Mouse (Mus musculus) forebrain, embryonic 14.5 days (tissue): ENCODE data around the gene Gm765. TPM values are rescaled to one million over a fixed set of nuclear protein-coding genes. Genes with fewer than 3 reads are reported as not detected.

Source experiments
- ATAC-seq: fragments of 200-750 bp; cut with Nextera tagmentation; 2 replicates; pipeline ENCODE4 v1.8.0; 2017; ENCODE audit warnings: mild to moderate bottlenecking, moderate library complexity
- DNase-seq: peaks from one replicate; pipeline ENCODE4 v3.0.0-alpha.2; 2015; ENCODE audit warnings: low spot score
- H3K27ac ChIP-seq: fragments of 300-500 bp; sonication (generic); 2 replicates; pipeline ENCODE4 v1.5.1; 2014; ENCODE audit warnings: low read depth, mild to moderate bottlenecking, control low read depth, low read length, moderate library complexity
- H3K27me3 ChIP-seq: fragments of 300-500 bp; sonication (generic); replicated peaks from 2 replicates; pipeline ENCODE4 v1.6.1; 2014; ENCODE audit warnings: low read length, control low read depth, mixed read lengths; ENCODE audit not compliant: control insufficient read depth, insufficient read depth
- H3K36me3 ChIP-seq: fragments of 300-500 bp; sonication (generic); 2 replicates; pipeline ENCODE4 v1.6.1; 2014; ENCODE audit warnings: low read length, control low read depth; ENCODE audit not compliant: control insufficient read depth, insufficient read depth
- H3K4me1 ChIP-seq: fragments of 300-500 bp; sonication (generic); 2 replicates; pipeline ENCODE4 v1.6.1; 2014; ENCODE audit warnings: antibody characterized with exemption, low read length, control low read depth; ENCODE audit not compliant: control insufficient read depth, insufficient read depth
- H3K4me2 ChIP-seq: fragments of 300-500 bp; sonication (generic); 2 replicates; pipeline ENCODE4 v1.6.1; 2014; ENCODE audit warnings: mild to moderate bottlenecking, control low read depth, low read length
- H3K4me3 ChIP-seq: fragments of 300-500 bp; sonication (generic); 2 replicates; pipeline ENCODE4 v1.5.1; 2014; ENCODE audit warnings: low read depth, low read length, control low read depth
- H3K9ac ChIP-seq: fragments of 300-500 bp; sonication (generic); 2 replicates; pipeline ENCODE4 v1.6.1; 2014; ENCODE audit warnings: mild to moderate bottlenecking, low read length, control low read depth, moderate library complexity
- H3K9me3 ChIP-seq: fragments of 300-500 bp; sonication (generic); replicated peaks from 2 replicates; pipeline ENCODE4 v1.6.1; 2016; ENCODE audit warnings: low read length, control low read depth, mixed read lengths; ENCODE audit not compliant: control insufficient read depth
- WGBS: fragments of 180-500 bp; shearing (Covaris S2); extraction: QIAGEN DNeasy Blood & Tissue Kit; methylation state at CpG from one replicate; pipeline ENCODE4 v1.1.7; 2014; 5-methylcytosine and 5-hydroxymethylcytosine counted together
- polyA plus RNA-seq: library from polyadenylated mRNA; unstranded; fragments of >200 nt; fragmentation: Nextera tagmentation; extraction: Ambion mirVana; gene quantifications from 2 replicates; pipeline ENCODE4 v1.2.1, GENCODE M21; 2014

Gm765 gene
- not detected in 2 replicates for polyA plus RNA-seq

GRCm38 (mm10) chr6:98342654-98343053 lies at the start of gene Gm765:
TSS of gene Gm765 (minus strand) at chr6:98342754.
- no peaks in the 10 kb centered on the region for H3K4me1 ChIP-seq
- no peaks in the 10 kb centered on the region for H3K9me3 ChIP-seq
- no peaks in the 10 kb centered on the region for H3K27me3 ChIP-seq
- no peak for DNase-seq
- no peak within 1 kb of the TSS for H3K27ac ChIP-seq
- H3K36me3 ChIP-seq: no peaks in the 10 kb centered on the region
- no peak for ATAC-seq
- H3K9ac ChIP-seq: no peak within 1 kb of the TSS
- no peak within 1 kb of the TSS for H3K4me2 ChIP-seq
- H3K4me3 ChIP-seq: no peak within 1 kb of the TSS
- WGBS: 80% methylated on average over 5 of the region's 5 CpGs

DNA sequence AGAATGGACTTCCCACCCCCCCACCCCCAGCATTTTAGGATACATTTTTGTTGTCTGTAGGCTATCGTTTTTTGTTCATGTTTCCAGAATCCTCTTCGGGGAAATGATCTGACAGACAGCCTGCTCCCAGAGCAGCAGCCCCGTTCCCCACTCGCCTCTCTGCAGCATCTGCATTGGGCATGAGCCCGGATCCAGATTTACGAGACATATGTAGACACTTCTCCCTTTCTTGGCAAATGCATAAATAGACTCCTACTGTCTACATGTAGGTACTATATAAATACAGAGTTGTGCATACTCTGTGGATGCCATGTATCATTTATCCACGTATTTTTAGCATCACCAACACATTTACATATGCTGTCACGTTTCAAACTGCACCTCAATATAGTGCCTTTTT lies 42.9 kb upstream of the Gm765 start:
- DNase-seq (peak; percentile 69), ATAC-seq (peak; percentile 42; the same call in 1 of the 2 replicates)
- H3K27me3 ChIP-seq: no peaks in the 10 kb centered on the region
- H3K9ac ChIP-seq: no peak overlapping the region
- 71% methylated on average over 8 of the region's 8 CpGs for whole genome bisulfite sequencing
- no peaks in the 10 kb centered on the region for H3K4me1 ChIP-seq
- H3K4me2 ChIP-seq: no peak overlapping the region
- no peak overlapping the region for H3K4me3 ChIP-seq
- no peaks in the 10 kb centered on the region for H3K36me3 ChIP-seq
- no peak overlapping the region for H3K27ac ChIP-seq
- no peaks in the 10 kb centered on the region for H3K9me3 ChIP-seq

- Histone ChIP-seq H3K9me3 (no peaks in the 10 kb centered on the region), H3K4me3 (no peak overlapping the region), H3K27ac (no peak overlapping the region), H3K4me1 (no peaks in the 10 kb centered on the region), H3K9ac (no peak overlapping the region), H3K4me2 (no peak overlapping the region; the same call in 1 of the 2 replicates), H3K36me3 (no peaks in the 10 kb centered on the region), H3K27me3 (no peaks in the 10 kb centered on the region)
- peak; percentile 69 for DNase-seq
- WGBS: 16% methylated on average over 8 of the region's 8 CpGs
- ATAC-seq: no peak
These were observed 41.9 kb upstream of the Gm765 start for GRCm38 (mm10) chr6:98384431-98384830.

GRCm38 (mm10) chr6:98383411-98383810 lies 40.9 kb upstream of the Gm765 start:
- H3K27ac ChIP-seq: no peak overlapping the region
- H3K4me2 ChIP-seq: no peak overlapping the region
- DNase-seq: peak; percentile 86
- H3K27me3 ChIP-seq: no peaks in the 10 kb centered on the region
- no peaks in the 10 kb centered on the region for H3K4me1 ChIP-seq
- no peak overlapping the region for H3K9ac ChIP-seq
- no peak overlapping the region for H3K4me3 ChIP-seq
- WGBS: 29% methylated on average over 6 of the region's 6 CpGs
- H3K9me3 ChIP-seq: no peaks in the 10 kb centered on the region
- no peaks in the 10 kb centered on the region for H3K36me3 ChIP-seq
- peak; percentile 52; the same call in 1 of the 2 replicates for ATAC-seq

GRCm38 (mm10) chr6:98366199-98366598 lies 23.6 kb upstream of the Gm765 start:
- H3K27ac ChIP-seq: no peak overlapping the region
- DNase-seq (no peak), ATAC-seq (no peak)
- H3K4me1 ChIP-seq: no peaks in the 10 kb centered on the region
- H3K9ac ChIP-seq: no peak overlapping the region
- no peaks in the 10 kb centered on the region for H3K36me3 ChIP-seq
- 86% methylated on average over 4 of the region's 4 CpGs for WGBS
- H3K4me3 ChIP-seq: no peak overlapping the region
- no peaks in the 10 kb centered on the region for H3K27me3 ChIP-seq
- H3K4me2 ChIP-seq: no peak overlapping the region
- no peaks in the 10 kb centered on the region for H3K9me3 ChIP-seq

GRCm38 (mm10) chr6:98355271-98355670 lies 12.7 kb upstream of the Gm765 start:
- Histone ChIP-seq H3K27me3 (no peaks in the 10 kb centered on the region), H3K4me2 (no peak overlapping the region), H3K9me3 (no peaks in the 10 kb centered on the region), H3K36me3 (no peaks in the 10 kb centered on the region), H3K4me3 (no peak overlapping the region), H3K27ac (no peak overlapping the region), H3K9ac (no peak overlapping the region), H3K4me1 (no peaks in the 10 kb centered on the region)
- ATAC-seq (no peak), DNase-seq (peak; percentile 54)
- 75% methylated on average over 5 of the region's 5 CpGs for WGBS

DNA sequence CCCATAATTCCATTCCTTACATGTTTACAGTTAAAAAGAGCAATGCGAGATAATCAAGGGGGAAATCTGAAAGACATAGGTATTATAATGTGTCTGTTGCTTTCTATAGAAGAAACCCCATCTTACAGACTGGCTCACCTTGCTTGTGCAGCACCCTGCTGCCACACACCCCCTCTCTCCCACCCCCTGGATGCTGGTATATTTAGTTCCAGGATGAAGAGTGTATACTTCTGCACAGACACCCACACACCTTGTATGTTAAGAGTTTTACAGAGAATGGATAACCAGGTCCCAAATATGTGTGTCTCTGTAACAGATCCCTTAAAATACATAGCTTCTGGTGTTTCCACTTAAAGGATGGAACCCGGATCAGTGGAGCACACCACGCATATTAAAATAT lies 10.7 kb upstream of the Gm765 start:
- WGBS: 93% methylated on average over 3 of the region's 3 CpGs
- DNase-seq (no peak), ATAC-seq (no peak)
- H3K36me3 ChIP-seq: no peaks in the 10 kb centered on the region
- H3K4me3 ChIP-seq: no peak overlapping the region
- H3K27me3 ChIP-seq: no peaks in the 10 kb centered on the region
- H3K27ac ChIP-seq: no peak overlapping the region
- H3K4me1 ChIP-seq: no peaks in the 10 kb centered on the region
- H3K4me2 ChIP-seq: no peak overlapping the region
- no peak overlapping the region for H3K9ac ChIP-seq
- no peaks in the 10 kb centered on the region for H3K9me3 ChIP-seq

- H3K9me3 ChIP-seq: no peaks in the 10 kb centered on the region
- no peak overlapping the region for H3K4me2 ChIP-seq
- no peak overlapping the region for H3K4me3 ChIP-seq
- DNase-seq: no peak
- WGBS: 86% methylated on average over 2 of the region's 2 CpGs
- no peaks in the 10 kb centered on the region for H3K4me1 ChIP-seq
- H3K36me3 ChIP-seq: no peaks in the 10 kb centered on the region
- no peak overlapping the region for H3K9ac ChIP-seq
- H3K27me3 ChIP-seq: no peaks in the 10 kb centered on the region
- H3K27ac ChIP-seq: no peak overlapping the region
- ATAC-seq: no peak
These were observed 9.8 kb downstream of the Gm765 start for GRCm38 (mm10) chr6:98332714-98333113.

GRCm38 (mm10) chr6:98311659-98312058 lies 30.9 kb downstream of the Gm765 start:
- Histone ChIP-seq H3K4me2 (no peak overlapping the region), H3K4me1 (no peaks in the 10 kb centered on the region), H3K27ac (no peak overlapping the region), H3K36me3 (no peaks in the 10 kb centered on the region), H3K9ac (no peak overlapping the region), H3K4me3 (no peak overlapping the region), H3K27me3 (no peaks in the 10 kb centered on the region), H3K9me3 (no peaks in the 10 kb centered on the region)
- no peak for ATAC-seq
- 86% methylated on average over 5 of the region's 5 CpGs for WGBS
- peak; percentile 8 for DNase-seq
